Mouse (Mus musculus) cerebral cortex, adult 2 months (tissue): ENCODE results near the gene Mmd.

ENCODE experiments used
- WGBS: fragments of 180-500 bp; shearing (Covaris S2); methylation state at CpG from one replicate; pipeline ENCODE4 v1.1.7; 2018; 5-methylcytosine and 5-hydroxymethylcytosine counted together

Gene Mmd

GRCm38 (mm10) chr11:90249025-90249650 is at the start of gene Mmd:
TSS of gene Mmd (plus strand) at chr11:90249456.
- WGBS, result under 1% methylated on average over 51 of the region's 51 CpGs

- WGBS, result 93% methylated on average over 2 of the region's 2 CpGs
These were observed 48.4 kb upstream of the Mmd start for GRCm38 (mm10) chr11:90200826-90201225.

GRCm38 (mm10) chr11:90214246-90214645 is 35.0 kb upstream of the Mmd start:
- 79% methylated on average over 7 of the region's 7 CpGs for WGBS

- 72% methylated on average over 6 of the region's 6 CpGs for WGBS
These were observed 29.1 kb upstream of the Mmd start for GRCm38 (mm10) chr11:90220022-90220645.

GRCm38 (mm10) chr11:90220750-90221149 is 28.5 kb upstream of the Mmd start:
- 42% methylated on average over 2 of the region's 2 CpGs for WGBS

- WGBS, result 77% methylated on average over 11 of the region's 11 CpGs
These were observed 24.3 kb upstream of the Mmd start for GRCm38 (mm10) chr11:90224914-90225470.

- 46% methylated on average over 12 of the region's 12 CpGs for WGBS
These were observed 22.0 kb upstream of the Mmd start for GRCm38 (mm10) chr11:90227000-90227922.

GRCm38 (mm10) chr11:90228251-90228949 is 20.9 kb upstream of the Mmd start:
- 86% methylated on average over 9 of the region's 9 CpGs for WGBS

- WGBS, result 54% methylated on average over 2 of the region's 2 CpGs
These were observed 18.6 kb upstream of the Mmd start for GRCm38 (mm10) chr11:90230671-90231070.

GRCm38 (mm10) chr11:90231631-90232030 is 17.6 kb upstream of the Mmd start:
- WGBS, result 40% methylated on average over 2 of the region's 2 CpGs

- 41% methylated on average over 4 of the region's 4 CpGs for whole genome bisulfite sequencing
These were observed 16.6 kb upstream of the Mmd start for GRCm38 (mm10) chr11:90232685-90233084.

GRCm38 (mm10) chr11:90235221-90235620 is 14.0 kb upstream of the Mmd start:
- WGBS, result 87% methylated on average over 5 of the region's 5 CpGs

GRCm38 (mm10) chr11:90237616-90238015 is 11.6 kb upstream of the Mmd start:
- whole genome bisulfite sequencing, result 82% methylated on average over 5 of the region's 5 CpGs

GRCm38 (mm10) chr11:90238657-90239056 is 10.6 kb upstream of the Mmd start:
- WGBS, result 65% methylated on average over 2 of the region's 2 CpGs

GRCm38 (mm10) chr11:90240652-90241330 is 8.5 kb upstream of the Mmd start:
- 58% methylated on average over 6 of the region's 6 CpGs for WGBS

GRCm38 (mm10) chr11:90241874-90242273 is 7.4 kb upstream of the Mmd start:
- 87% methylated on average over 2 of the region's 2 CpGs for WGBS

GRCm38 (mm10) chr11:90243300-90243699 is 6.0 kb upstream of the Mmd start:
- WGBS, result 72% methylated on average over 2 of the region's 2 CpGs

GRCm38 (mm10) chr11:90245630-90246029 is 3.6 kb upstream of the Mmd start:
- WGBS, result 81% methylated on average over 6 of the region's 6 CpGs

- 78% methylated on average over 4 of the region's 4 CpGs for WGBS
These were observed 2.6 kb upstream of the Mmd start for GRCm38 (mm10) chr11:90246676-90247075.

GRCm38 (mm10) chr11:90247793-90248192 is 1.5 kb upstream of the Mmd start:
- 73% methylated on average over 4 of the region's 4 CpGs for WGBS

GRCm38 (mm10) chr11:90249701-90250141 is 465 bp downstream of the Mmd start:
- under 1% methylated on average over 22 of the region's 22 CpGs for WGBS
